Mouse (Mus musculus) CH12.LX (cell line): Measurements from ENCODE around the gene Ppm1m. TPM values are rescaled to one million over a fixed set of nuclear protein-coding genes. Genes with fewer than 3 reads are reported as not detected.
A peak's percentile ranks its signal among the peaks of the same experiment; 100 is the strongest.

Experiments used
- DNase-seq: peaks from one replicate; pipeline ENCODE4 v3.0.0-alpha.2; 2013; ENCODE audit errors: extremely low read depth
- H3K27ac ChIP-seq: 2 replicates; pipeline ENCODE4 v1.5.1; 2012; ENCODE audit warnings: low read depth, mild to moderate bottlenecking, control low read depth, moderate library complexity; ENCODE audit not compliant: insufficient read depth
- H3K27me3 ChIP-seq: replicated peaks from 2 replicates; pipeline ENCODE3; 2012; ENCODE audit warnings: inconsistent platforms
- H3K36me3 ChIP-seq, 2 experiments: replicated peaks in 1 of 2; 2 replicates each; pipeline versions ENCODE3 to v1.6.1; 2012; ENCODE audit warnings: inconsistent platforms in 1 of 2, low read length in 1 of 2, mild to moderate bottlenecking in 1 of 2, mixed read lengths in 1 of 2, moderate library complexity in 1 of 2; ENCODE audit not compliant: control insufficient read depth in 1 of 2, insufficient read depth in 1 of 2
- H3K4me1 ChIP-seq, 2 experiments: 2 replicates each; pipeline ENCODE4 v1.6.1; 2012; ENCODE audit warnings: inconsistent platforms in 1 of 2, moderate library complexity in 1 of 2; ENCODE audit not compliant: insufficient read depth in 2 of 2, control insufficient read depth in 1 of 2
- H3K4me2 ChIP-seq: 2 replicates; pipeline ENCODE4 v1.6.1; 2012; ENCODE audit warnings: low read depth, mild to moderate bottlenecking, control low read depth; ENCODE audit not compliant: poor library complexity, insufficient read depth, severe bottlenecking
- H3K4me3 ChIP-seq, 3 experiments: fragments of 150-350 bp in 1 of 3; sonication (generic) in 1 of 3; replicated peaks in 1 of 3; 2 replicates each; pipeline versions ENCODE3 to v1.5.1; 2011 to 2012; ENCODE audit warnings: low read depth in 2 of 3, low read length in 2 of 3, mild to moderate bottlenecking in 2 of 3, moderate library complexity in 2 of 3, control low read depth in 1 of 3, improper control_type of control experiment in 1 of 3, inconsistent platforms in 1 of 3, mixed read lengths in 1 of 3; ENCODE audit not compliant: poor library complexity in 1 of 3
- H3K79me2 ChIP-seq: replicated peaks from 2 replicates; pipeline ENCODE4 v1.6.1; 2012; ENCODE audit warnings: mild to moderate bottlenecking, moderate library complexity; ENCODE audit not compliant: control insufficient read depth, poor library complexity, insufficient read depth, severe bottlenecking; ENCODE audit errors: extremely low read depth
- H3K9ac ChIP-seq: 2 replicates; pipeline ENCODE4 v1.6.1; 2012; ENCODE audit warnings: low read depth, mild to moderate bottlenecking, control low read depth, moderate library complexity; ENCODE audit not compliant: insufficient read depth
- H3K9me3 ChIP-seq: replicated peaks from 2 replicates; pipeline ENCODE3; 2012; ENCODE audit warnings: low read length, inconsistent platforms, mixed read lengths
- CHD1 ChIP-seq: IDR thresholded peaks from 2 replicates; pipeline ENCODE4 v1.6.1; 2012; ENCODE audit warnings: low read depth, low read length, improper control_type of control experiment, inconsistent platforms
- CHD2 ChIP-seq: IDR thresholded peaks from 2 replicates; pipeline ENCODE4 v1.6.1; 2011; ENCODE audit warnings: low read length, improper control_type of control experiment
- CTCF ChIP-seq, 2 experiments: IDR thresholded peaks in 1 of 2; conservative IDR thresholded peaks in 1 of 2; 2 replicates each; pipeline ENCODE4 v1.5.1; 2011 to 2012; ENCODE audit warnings: low read depth in 2 of 2, low read length in 2 of 2, improper control_type of control experiment in 1 of 2, inconsistent platforms in 1 of 2, mild to moderate bottlenecking in 1 of 2, moderate library complexity in 1 of 2
- ELF1 ChIP-seq: IDR thresholded peaks from 2 replicates; pipeline ENCODE4 v1.6.1; 2014; ENCODE audit warnings: low read depth, mild to moderate bottlenecking, inconsistent platforms, low read length, improper control_type of control experiment
- EP300 ChIP-seq: IDR thresholded peaks from 2 replicates; pipeline ENCODE4 v1.6.1; 2011; ENCODE audit warnings: low read length, improper control_type of control experiment
- ETS1 ChIP-seq: conservative IDR thresholded peaks from 2 replicates; pipeline ENCODE4 v1.6.1; 2012; ENCODE audit warnings: low read depth, mild to moderate bottlenecking, inconsistent platforms, low read length, improper control_type of control experiment, moderate library complexity
- GABPA ChIP-seq: IDR thresholded peaks from 2 replicates; pipeline ENCODE4 v1.6.1; 2012; ENCODE audit warnings: low read depth, low read length, improper control_type of control experiment, inconsistent platforms; ENCODE audit not compliant: insufficient replicate concordance
- HCFC1 ChIP-seq: IDR thresholded peaks from 2 replicates; pipeline ENCODE4 v1.6.1; 2012; ENCODE audit warnings: low read depth, mild to moderate bottlenecking, inconsistent platforms, low read length, improper control_type of control experiment
- IRF4 ChIP-seq: IDR thresholded peaks from 2 replicates; pipeline ENCODE4 v1.6.1; 2014; ENCODE audit warnings: low read depth, mild to moderate bottlenecking, inconsistent platforms, low read length, improper control_type of control experiment
- JUN ChIP-seq: IDR thresholded peaks from 2 replicates; pipeline ENCODE4 v1.6.1; 2011; ENCODE audit warnings: low read depth, mild to moderate bottlenecking, low read length, improper control_type of control experiment, moderate library complexity; ENCODE audit not compliant: insufficient read depth
- JUND ChIP-seq: conservative IDR thresholded peaks from 2 replicates; pipeline ENCODE4 v1.6.1; 2011; ENCODE audit warnings: low read depth, low read length, improper control_type of control experiment
- KAT2A ChIP-seq: IDR thresholded peaks from 2 replicates; pipeline ENCODE4 v1.6.1; 2012; ENCODE audit warnings: low read length, improper control_type of control experiment, inconsistent platforms; ENCODE audit not compliant: insufficient replicate concordance
- MAFK ChIP-seq: IDR thresholded peaks from 2 replicates; pipeline ENCODE4 v1.6.1; 2011; ENCODE audit warnings: low read length, improper control_type of control experiment; ENCODE audit not compliant: insufficient replicate concordance
- MAX ChIP-seq: IDR thresholded peaks from 2 replicates; pipeline ENCODE4 v1.6.1; 2011; ENCODE audit warnings: low read length, improper control_type of control experiment
- MAZ ChIP-seq: IDR thresholded peaks from 2 replicates; pipeline ENCODE4 v1.6.1; 2012; ENCODE audit warnings: low read depth, mild to moderate bottlenecking, inconsistent platforms, low read length, improper control_type of control experiment, moderate library complexity
- MEF2A ChIP-seq: IDR thresholded peaks from 2 replicates; pipeline ENCODE4 v1.6.1; 2014; ENCODE audit warnings: low read depth, mild to moderate bottlenecking, inconsistent platforms, low read length, improper control_type of control experiment, borderline replicate concordance
- MXI1 ChIP-seq: IDR thresholded peaks from 2 replicates; pipeline ENCODE4 v1.6.1; 2011; ENCODE audit warnings: mild to moderate bottlenecking, low read depth, low read length, improper control_type of control experiment
- MYC ChIP-seq: IDR thresholded peaks from 2 replicates; pipeline ENCODE4 v1.6.1; 2011; ENCODE audit warnings: low read depth, mild to moderate bottlenecking, improper control_type of control experiment, low read length
- NELFE ChIP-seq: IDR thresholded peaks from 2 replicates; pipeline ENCODE4 v1.6.1; 2011; ENCODE audit warnings: low read depth, low read length, improper control_type of control experiment
- NRF1 ChIP-seq: IDR thresholded peaks from 2 replicates; pipeline ENCODE4 v1.6.1; 2014; ENCODE audit warnings: low read depth, mild to moderate bottlenecking, inconsistent platforms, low read length, improper control_type of control experiment, moderate library complexity
- PAX5 ChIP-seq: IDR thresholded peaks from 2 replicates; pipeline ENCODE4 v1.6.1; 2012; ENCODE audit warnings: low read length, inconsistent platforms, mixed read lengths
- POLR2A ChIP-seq: IDR thresholded peaks from 2 replicates; pipeline ENCODE4 v1.6.1; 2011; ENCODE audit warnings: low read depth, mild to moderate bottlenecking, improper control_type of control experiment, low read length
- POLR2AphosphoS2 ChIP-seq: IDR thresholded peaks from 2 replicates; pipeline ENCODE4 v1.6.1; 2011; ENCODE audit warnings: low read depth, low read length, improper control_type of control experiment
- RAD21 ChIP-seq: IDR thresholded peaks from 2 replicates; pipeline ENCODE4 v1.6.1; 2011; ENCODE audit warnings: low read depth, mild to moderate bottlenecking, low read length, improper control_type of control experiment, moderate library complexity
- RCOR1 ChIP-seq: conservative IDR thresholded peaks from 2 replicates; pipeline ENCODE4 v1.6.1; 2012; ENCODE audit warnings: low read depth, mild to moderate bottlenecking, inconsistent platforms, low read length, improper control_type of control experiment
- SIN3A ChIP-seq: IDR thresholded peaks from 2 replicates; pipeline ENCODE4 v1.6.1; 2012; ENCODE audit warnings: low read length, improper control_type of control experiment, inconsistent platforms
- SMC3 ChIP-seq: IDR thresholded peaks from 2 replicates; pipeline ENCODE4 v1.6.1; 2011; ENCODE audit warnings: low read depth, low read length, improper control_type of control experiment
- TBP ChIP-seq: conservative IDR thresholded peaks from 2 replicates; pipeline ENCODE4 v1.6.1; 2011; ENCODE audit warnings: low read depth, low read length, improper control_type of control experiment
- TCF12 ChIP-seq: IDR thresholded peaks from 2 replicates; pipeline ENCODE4 v1.6.1; 2014; ENCODE audit warnings: low read depth, mild to moderate bottlenecking, inconsistent platforms, low read length, improper control_type of control experiment
- UBTF ChIP-seq: IDR thresholded peaks from 2 replicates; pipeline ENCODE4 v1.6.1; 2012; ENCODE audit warnings: low read depth, mild to moderate bottlenecking, inconsistent platforms, low read length, improper control_type of control experiment, moderate library complexity
- USF2 ChIP-seq: conservative IDR thresholded peaks from 2 replicates; pipeline ENCODE4 v1.6.1; 2011; ENCODE audit warnings: low read depth, low read length, improper control_type of control experiment
- ZC3H11A ChIP-seq: IDR thresholded peaks from 2 replicates; pipeline ENCODE4 v1.6.1; 2012; ENCODE audit warnings: low read depth, mild to moderate bottlenecking, inconsistent platforms, low read length, improper control_type of control experiment
- ZKSCAN1 ChIP-seq: IDR thresholded peaks from 2 replicates; pipeline ENCODE4 v1.6.1; 2012; ENCODE audit warnings: low read depth, inconsistent platforms, low read length, improper control_type of control experiment, borderline replicate concordance
- ZMIZ1 ChIP-seq: IDR thresholded peaks from 2 replicates; pipeline ENCODE4 v1.6.1; 2012; ENCODE audit warnings: low read depth, mild to moderate bottlenecking, inconsistent platforms, low read length, improper control_type of control experiment
- ZNF384 ChIP-seq: IDR thresholded peaks from 2 replicates; pipeline ENCODE4 v1.6.1; 2012; ENCODE audit warnings: low read depth, low read length, improper control_type of control experiment, inconsistent platforms
- dilution Hi-C: fragments of 300-500 bp; cut with MboI; formaldehyde crosslinking; loops from 2 replicates; pipeline ENCODE4 v1.14.3; 2020; ENCODE audit warnings: low sequenced_read_pairs; ENCODE audit not compliant: extremely low pct_unique_long_range_greater_than_20kb, extremely low pct_ligation_motif_present
- in situ Hi-C: fragments of 300-500 bp; cut with MboI; formaldehyde crosslinking; loops from 3 replicates; pipeline ENCODE4 v1.14.3; 2019; ENCODE audit warnings: low sequenced_read_pairs, low pct_ligation_motif_present, low pct_unique_long_range_greater_than_20kb, mixed read lengths
- polyA plus RNA-seq: library from polyadenylated mRNA; unstranded; fragments of >175 nt; gene quantifications from 2 replicates; pipeline ENCODE4 v1.2.1, GENCODE M21; 2012; ENCODE audit warnings: low read depth; ENCODE audit not compliant: insufficient read length
- total RNA-seq, 2 experiments: library from RNA; depleted of rRNA; stranded (reverse); fragments of 300-350 nt in 1 of 2; fragments of >200 nt in 1 of 2; gene quantifications; 2 replicates each; pipeline ENCODE4 v1.2.3; 2012 to 2014

Gene Ppm1m
- total and polyA plus RNA-seq, 3 experiments, result 54.7 to 111 (median 86.0) TPM

DNA sequence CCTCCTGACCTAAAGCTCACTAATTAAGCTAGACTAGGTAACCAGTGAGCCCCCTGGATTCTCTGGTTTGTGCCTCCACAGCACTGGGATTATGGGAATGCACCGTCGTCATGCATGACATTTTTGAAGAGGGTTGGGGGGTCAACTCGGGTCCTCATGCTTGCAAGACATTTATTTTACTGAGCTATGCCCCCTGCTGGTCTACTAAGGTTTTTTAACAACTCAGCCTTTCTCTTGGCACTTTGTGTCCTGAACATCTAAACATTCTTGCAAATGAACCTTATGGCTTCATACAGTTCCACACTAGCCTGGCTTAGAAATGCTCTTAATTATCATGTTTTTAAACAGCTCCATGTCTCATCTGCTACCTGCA, 31.2 kb upstream of the Ppm1m start (continued):
- TF ChIP-seq POLR2AphosphoS2 (no peak), KAT2A (no peak), SMC3 (peak; percentile 79), HCFC1 (no peak; the same call in 1 of the 2 replicates), JUND (peak; percentile 9; the same call in 1 of the 2 replicates), JUN (no peak), TBP (no peak)

DNA sequence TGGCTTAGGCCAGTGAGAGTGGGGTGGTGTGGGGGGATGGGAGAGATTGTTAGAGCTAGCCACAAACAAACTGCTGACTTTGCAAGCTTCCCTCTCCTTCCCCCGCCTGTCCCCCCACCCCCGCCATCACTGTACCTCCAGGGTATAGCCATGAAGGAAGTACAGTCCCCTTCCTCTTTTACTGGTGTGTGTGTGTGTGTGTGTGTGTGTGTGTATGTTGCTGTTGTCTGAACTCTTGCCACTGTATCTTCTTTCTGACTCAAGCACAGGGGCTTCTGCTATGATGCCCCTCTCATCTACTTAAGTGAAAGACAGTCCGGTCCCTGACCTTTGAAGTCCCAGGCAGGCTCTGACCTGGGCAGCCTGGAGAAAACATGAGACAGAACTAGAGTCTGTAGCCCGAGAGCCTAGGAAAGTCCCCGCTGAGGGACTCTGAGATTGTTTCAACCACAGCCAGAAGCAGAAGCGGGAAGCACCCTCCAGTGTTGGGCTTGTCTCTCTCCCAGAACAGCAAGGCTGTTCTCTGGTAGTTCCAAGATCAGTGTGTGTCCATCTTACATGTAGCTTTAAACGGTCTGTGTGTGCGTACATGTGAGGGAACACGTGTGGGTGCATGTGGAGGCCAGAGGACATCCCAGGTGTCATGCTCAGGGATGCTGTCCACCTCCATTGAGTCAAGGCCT, 30.6 kb upstream of the Ppm1m start:
- H3K79me2 ChIP-seq, result no peaks in the 10 kb centered on the region
- peak overlapping the region; percentile 12; the same call in 1 of the 2 replicates for H3K9ac ChIP-seq
- dilution Hi-C loops (no loop called here), in situ Hi-C loops (no loop called here)
- H3K27me3 ChIP-seq, result no peaks in the 10 kb centered on the region
- H3K27ac ChIP-seq, result peak overlapping the region; percentile 95
- peaks cover 28 to 58% of the 10 kb centered on the region in 2 experiments for H3K4me1 ChIP-seq
- peak overlapping the region; percentile 78 for H3K4me2 ChIP-seq
- H3K36me3 ChIP-seq, result peaks cover 24 to 62% of the 10 kb centered on the region in 2 experiments
- peak; percentile 82 for DNase-seq
- peaks cover 22% of the 10 kb centered on the region for H3K9me3 ChIP-seq
- H3K4me3 ChIP-seq, result peak overlapping the region in 1 of 3 experiments; percentile 34
- TF ChIP-seq KAT2A (no peak), ELF1 (peak; percentile 55; the same call in 1 of the 2 replicates), GABPA (no peak), TCF12 (peak; percentile 59), IRF4 (peak; percentile 92), SIN3A (peak; percentile 64; the same call in 1 of the 2 replicates), TBP (peak; percentile 61; the same call in 1 of the 2 replicates), ZMIZ1 (no peak), MAZ (peak; percentile 83), RAD21 (peak; percentile 21), ZKSCAN1 (no peak), UBTF (peak; percentile 84), MXI1 (peak; percentile 75), MAFK (peak; percentile 96), JUND (no peak), CHD2 (0 out of 2 replicates have a peak, but pooled peaks have one; percentile 56), NRF1 (0 out of 2 replicates have a peak, but pooled peaks have one; percentile 4), MYC (peak; percentile 87), POLR2A (peak; percentile 35), ZC3H11A (no peak), PAX5 (no peak), NELFE (no peak), RCOR1 (0 out of 2 replicates have a peak, but pooled peaks have one; percentile 83), MEF2A (peak; percentile 84), HCFC1 (no peak; the same call in 1 of the 2 replicates), POLR2AphosphoS2 (no peak), JUN (peak; percentile 26), MAX (peak; percentile 90), EP300 (peak; percentile 77), CHD1 (no peak; the same call in 1 of the 2 replicates), USF2 (no peak), ZNF384 (no peak), SMC3 (peak; percentile 29), ETS1 (peak; percentile 59; the same call in 1 of the 2 replicates), CTCF (conservative IDR thresholded peaks at IDR 0.05 in 1 of 2, IDR thresholded peaks at IDR 0.05 in 1 of 2; ENCODE audit: low read depth in 2 of 2, low read length in 2 of 2) (no peak)
